Mouse (Mus musculus) heart, adult 2 months (tissue): ENCODE results near the gene Als2cr12. TPM values are rescaled to one million over a fixed set of nuclear protein-coding genes. Genes with fewer than 3 reads are reported as not detected.
A peak's percentile ranks its signal among the peaks of the same experiment; 100 is the strongest.
"Not testable (repeated sequence)": the region's sequence is repeated elsewhere in the genome, so short reads cannot be mapped to it uniquely, and the experiment has no call there.

ENCODE experiments used
- DNase-seq, 2 experiments: peaks; one replicate each; pipeline ENCODE4 v3.0.0; 2021
- H3K27ac ChIP-seq: fragments of 200-600 bp; 2 replicates; pipeline ENCODE4 v1.8.1; 2022
- H3K27me3 ChIP-seq: fragments of 200-500 bp; 2 replicates; pipeline ENCODE4 v1.6.1; 2012; ENCODE audit warnings: mild to moderate bottlenecking, low read length, inconsistent platforms, mixed read lengths; ENCODE audit not compliant: control insufficient read depth, insufficient read depth
- H3K36me3 ChIP-seq: fragments of 200-500 bp; 2 replicates; pipeline ENCODE4 v1.6.1; 2012; ENCODE audit warnings: low read length, inconsistent platforms; ENCODE audit not compliant: control insufficient read depth, insufficient read depth
- H3K4me1 ChIP-seq: fragments of 200-500 bp; 2 replicates; pipeline ENCODE4 v1.6.1; 2011; ENCODE audit warnings: low read length; ENCODE audit not compliant: control insufficient read depth, insufficient read depth
- H3K4me3 ChIP-seq: fragments of 200-600 bp; 2 replicates; pipeline ENCODE4 v1.8.1; 2022
- H3K79me2 ChIP-seq: fragments of 200-500 bp; replicated peaks from 2 replicates; pipeline ENCODE4 v1.6.1; 2012; ENCODE audit warnings: mild to moderate bottlenecking, inconsistent platforms, low read length, moderate library complexity, mixed read lengths; ENCODE audit not compliant: control insufficient read depth, insufficient read depth
- H3K9ac ChIP-seq: fragments of 200-500 bp; 2 replicates; pipeline ENCODE4 v1.6.1; 2012; ENCODE audit warnings: low read depth, mild to moderate bottlenecking, control low read depth, inconsistent platforms, low read length, mixed read lengths
- CTCF ChIP-seq: fragments of 200-600 bp; IDR thresholded peaks from 2 replicates; pipeline ENCODE4 v1.8.1; 2022; ENCODE audit warnings: antibody characterized with exemption, mild to moderate bottlenecking, moderate library complexity
- EP300 ChIP-seq: fragments of 200-500 bp; IDR thresholded peaks from 2 replicates; pipeline ENCODE4 v1.6.1; 2011; ENCODE audit warnings: low read depth, low read length, control low read depth; ENCODE audit not compliant: insufficient read depth
- POLR2A ChIP-seq: fragments of 200-500 bp; IDR thresholded peaks from 2 replicates; pipeline ENCODE4 v1.6.1; 2011; ENCODE audit warnings: mild to moderate bottlenecking, low read depth, low read length, control low read depth; ENCODE audit not compliant: insufficient read depth
- WGBS: fragments of 180-500 bp; shearing (Covaris S2); methylation state at CpG from one replicate; pipeline ENCODE4 v1.1.7; 2018; 5-methylcytosine and 5-hydroxymethylcytosine counted together
- intact Hi-C: fragments of 180-260 bp; cut with DNase I; formaldehyde crosslinking; loops from one replicate; pipeline ENCODE4 v1.15.1; 2025
- polyA plus RNA-seq: library from polyadenylated mRNA; depleted of rRNA; stranded (reverse); fragments of >200 nt; gene quantifications from 2 replicates; pipeline ENCODE4 v1.2.3, GENCODE M21; 2012
- total RNA-seq, 2 experiments: library from RNA; stranded (reverse); gene quantifications; 2 replicates each; pipeline ENCODE4 v1.2.3; 2021

Gene Als2cr12
- total and polyA plus RNA-seq, 3 experiments, result 0.49 TPM; not detected in 2

GRCm38 (mm10) chr1:58699988-58700387 is 4.2 kb upstream of the Als2cr12 start:
- no peak overlapping the region for H3K4me3 ChIP-seq
- H3K4me1 ChIP-seq, result no peaks in the 10 kb centered on the region
- 44% methylated on average over 3 of the region's 3 CpGs for WGBS
- no peak for DNase-seq
- H3K27me3 ChIP-seq, result no peaks in the 10 kb centered on the region
- no peak overlapping the region for H3K27ac ChIP-seq
- intact Hi-C loops, result no loop called here
- no peak overlapping the region for H3K9ac ChIP-seq
- H3K36me3 ChIP-seq, result no peaks in the 10 kb centered on the region
- TF ChIP-seq CTCF (no peak), POLR2A (no peak), EP300 (no peak)
- no peaks in the 10 kb centered on the region for H3K79me2 ChIP-seq

DNA sequence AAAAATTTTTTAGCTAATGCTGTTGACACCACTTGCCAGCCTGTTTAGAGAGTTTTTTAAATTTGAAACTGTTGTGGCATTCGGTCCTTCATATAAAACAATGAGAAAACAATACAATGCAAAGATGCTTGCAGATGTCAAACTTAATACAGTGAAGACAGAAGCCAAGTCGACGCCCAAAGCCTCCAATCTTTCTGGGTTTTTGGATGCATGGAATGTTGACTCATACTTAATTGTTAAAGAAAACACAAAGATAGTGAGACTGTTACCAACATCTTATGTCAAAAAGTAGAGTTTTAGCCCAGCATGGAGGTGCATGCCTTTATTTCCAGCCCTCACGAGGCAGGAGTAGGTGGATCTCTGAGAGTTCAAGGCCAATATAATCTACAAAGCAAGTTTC is 3.0 kb upstream of the Als2cr12 start:
- H3K4me1 ChIP-seq, result no peaks in the 10 kb centered on the region
- no peaks in the 10 kb centered on the region for H3K36me3 ChIP-seq
- no peak overlapping the region for H3K9ac ChIP-seq
- no peak for DNase-seq
- no peaks in the 10 kb centered on the region for H3K27me3 ChIP-seq
- no peak overlapping the region for H3K4me3 ChIP-seq
- intact Hi-C loops, result no loop called here
- H3K27ac ChIP-seq, result no peak overlapping the region
- no peak for TF ChIP-seq POLR2A
- no peak for TF ChIP-seq CTCF
- TF ChIP-seq EP300, result no peak
- H3K79me2 ChIP-seq, result no peaks in the 10 kb centered on the region
- 84% methylated on average over 4 of the region's 4 CpGs for WGBS

GRCm38 (mm10) chr1:58697607-58698006 is 1.8 kb upstream of the Als2cr12 start:
- H3K36me3 ChIP-seq, DNase-seq, H3K9ac ChIP-seq, H3K4me3 ChIP-seq, H3K4me1 ChIP-seq, H3K27me3 ChIP-seq, H3K79me2 ChIP-seq, H3K27ac ChIP-seq: not testable (repeated sequence)
- intact Hi-C loops, result loop anchor here (2.0 kb wide), 1 partner anchor 199 kb away; no protein-coding TSS in a partner anchor
- peak; percentile 55 for TF ChIP-seq CTCF
- 39% methylated on average over 1 of the region's 1 CpGs for WGBS

DNA sequence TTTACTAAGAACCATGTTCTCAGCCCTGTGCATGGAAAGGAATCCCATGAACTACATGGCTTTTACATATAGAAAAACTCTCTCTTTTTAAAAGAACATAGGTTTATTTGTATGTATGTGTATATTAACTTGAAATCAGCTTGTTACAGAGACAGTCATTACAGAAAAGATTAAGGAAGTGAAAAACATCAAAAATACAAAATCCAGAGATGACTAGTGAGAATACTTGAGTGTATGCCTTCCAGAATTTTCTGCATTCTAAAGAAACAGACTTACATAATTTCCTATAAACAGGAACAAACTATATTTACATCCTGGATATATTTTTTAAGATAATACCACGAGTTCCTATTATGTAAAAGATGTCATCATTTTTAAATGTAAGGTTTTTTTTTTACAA is 2.1 kb downstream of the Als2cr12 start:
- no peaks in the 10 kb centered on the region for H3K4me1 ChIP-seq
- whole genome bisulfite sequencing, result 60% methylated on average over 1 of the region's 1 CpGs
- intact Hi-C loops, result no loop called here
- TF ChIP-seq POLR2A (no peak), EP300 (no peak), CTCF (no peak)
- DNase-seq, result no peak
- H3K36me3 ChIP-seq, result no peaks in the 10 kb centered on the region
- H3K9ac ChIP-seq, result no peak overlapping the region
- no peaks in the 10 kb centered on the region for H3K27me3 ChIP-seq
- no peaks in the 10 kb centered on the region for H3K79me2 ChIP-seq
- H3K4me3 ChIP-seq, result no peak overlapping the region
- H3K27ac ChIP-seq, result no peak overlapping the region

DNA sequence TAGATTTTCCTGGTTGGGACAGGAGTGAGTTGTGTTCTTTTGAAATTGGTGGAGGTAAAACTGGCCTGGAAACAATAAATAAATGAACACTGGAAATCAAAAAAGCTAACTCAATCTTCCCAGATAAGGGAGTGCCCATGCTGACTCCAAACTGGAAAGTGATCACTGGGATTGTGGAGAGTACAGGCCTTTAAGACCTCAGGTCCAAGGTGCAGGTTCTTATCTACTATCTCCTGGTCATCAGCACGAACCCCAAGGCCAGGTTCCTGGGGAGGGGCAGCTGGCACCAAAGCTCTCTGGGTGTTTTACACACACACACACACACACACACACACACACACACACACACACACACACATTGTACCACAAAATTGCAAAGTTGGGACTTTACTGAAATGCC is 4.1 kb downstream of the Als2cr12 start:
- H3K27ac ChIP-seq, H3K9ac ChIP-seq, H3K27me3 ChIP-seq, H3K4me1 ChIP-seq, intact Hi-C loops, H3K79me2 ChIP-seq, H3K4me3 ChIP-seq, DNase-seq, H3K36me3 ChIP-seq: not testable (repeated sequence)
- 57% methylated on average over 1 of the region's 1 CpGs for WGBS

- DNase-seq, H3K36me3 ChIP-seq, H3K79me2 ChIP-seq, H3K9ac ChIP-seq, H3K4me1 ChIP-seq, intact Hi-C loops, H3K4me3 ChIP-seq, H3K27me3 ChIP-seq, H3K27ac ChIP-seq: not testable (repeated sequence)
- 82% methylated on average over 2 of the region's 3 CpGs for WGBS
These were observed 4.8 kb downstream of the Als2cr12 start for GRCm38 (mm10) chr1:58690834-58691488.
